Mouse (Mus musculus): ENCODE data around the gene Tex36. TPM values are rescaled to one million over a fixed set of nuclear protein-coding genes. Genes with fewer than 3 reads are reported as not detected.

Tex36 gene
- polyA plus RNA-seq, 1 experiment: not detected

- TF ChIP-seq REST (IDR thresholded peaks at IDR 0.05; ENCODE audit: insufficient read depth, insufficient read length): no peak
- TF ChIP-seq E2F4 (IDR thresholded peaks at IDR 0.05; ENCODE audit: insufficient read depth): no peak
- TF ChIP-seq MYOG (IDR thresholded peaks at IDR 0.05; ENCODE audit: control insufficient read depth in 1 of 3, insufficient read depth in 1 of 3, insufficient read length in 2 of 3, low read depth in 2 of 3): no peak
- TF ChIP-seq POLR2AphosphoS2 (IDR thresholded peaks at IDR 0.05; ENCODE audit: insufficient read length, low read depth): no peak
- Histone ChIP-seq H3K4me2 (ENCODE audit: low read depth) (no peak overlapping the region), H3ac (ENCODE audit: control insufficient read depth, insufficient read length) (no peak overlapping the region), H3K4me3 (no peak overlapping the region), H3K27me3 (ENCODE audit: control insufficient read depth, insufficient read depth, insufficient read length) (peaks cover 7% of the 10 kb centered on the region), H3K79me2 (ENCODE audit: control insufficient read depth, insufficient read depth) (no peaks in the 10 kb centered on the region), H3K36me3 (ENCODE audit: control insufficient read depth, insufficient read depth) (no peaks in the 10 kb centered on the region)
Observed at GRCm38 (mm10) chr7:133537366-133537765, 64.6 kb downstream of the Tex36 start.

Other genes with a start within 250 kb of the Tex36 start
- 5.2 TPM for gene Edrf1, start 35.4 kb upstream of the Tex36 start, polyA plus RNA-seq (2012; fragmentation: generic; extraction: Trizol)
- not detected for gene Mmp21, start 77.9 kb upstream of the Tex36 start, polyA plus RNA-seq (2012; fragmentation: generic; extraction: Trizol)
- 58.2 TPM for gene Bccip, start 107.2 kb upstream of the Tex36 start, polyA plus RNA-seq (2012; fragmentation: generic; extraction: Trizol)
- 22.3 TPM for gene Uros, start 107.9 kb upstream of the Tex36 start, polyA plus RNA-seq (2012; fragmentation: generic; extraction: Trizol)
- 0.14 TPM for gene Fank1, start 174.7 kb upstream of the Tex36 start, polyA plus RNA-seq (2012; fragmentation: generic; extraction: Trizol)
- gene Dhx32, start 180.6 kb upstream of the Tex36 start, polyA plus RNA-seq (2012; fragmentation: generic; extraction: Trizol): 31.9 TPM